Mouse (Mus musculus): ENCODE data around the gene 4921524J17Rik.

The 4921524J17Rik gene

DNA sequence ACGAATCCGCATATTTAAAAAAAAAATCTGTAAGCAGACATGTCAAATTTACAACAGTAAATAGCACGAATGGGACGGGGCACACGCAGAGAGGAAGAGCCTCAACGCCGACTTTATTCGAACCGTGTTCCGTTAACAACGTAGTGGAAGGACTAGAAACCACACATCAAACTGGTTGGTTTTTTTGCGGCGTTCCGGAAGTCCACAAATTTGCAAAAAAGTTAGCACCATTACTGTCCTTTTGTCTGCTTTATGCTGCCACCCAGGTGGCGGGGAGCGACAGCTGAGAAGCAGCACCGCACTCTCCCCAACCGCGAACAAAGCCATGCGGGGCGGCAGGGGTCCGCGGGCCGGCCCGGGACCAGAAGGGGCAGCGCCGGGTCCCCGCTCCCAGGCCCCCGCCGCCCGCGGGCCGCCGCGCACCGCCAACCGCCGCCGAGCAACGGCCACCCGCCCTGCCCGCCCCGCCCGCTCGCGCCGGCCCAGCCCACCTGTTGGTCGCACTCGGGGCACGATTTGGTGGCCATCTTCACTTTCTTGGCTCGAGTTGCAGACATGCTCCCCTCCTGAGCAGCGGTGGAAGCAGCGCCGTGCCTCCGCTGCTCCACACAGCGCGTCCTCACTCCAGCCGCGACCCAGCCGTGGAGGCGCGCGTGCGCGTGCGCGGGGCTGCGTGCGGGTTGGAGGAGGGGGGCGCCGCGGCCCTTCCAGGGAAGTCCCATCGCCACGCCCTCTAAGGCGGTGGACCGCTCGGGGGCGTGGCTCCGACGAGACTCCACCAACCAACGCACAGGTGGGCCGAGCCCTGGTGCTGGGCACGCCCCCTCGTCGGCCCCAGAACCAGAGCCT lies at the start of gene 4921524J17Rik:
TSS of gene 4921524J17Rik (minus strand) at position 666 of the 849 bp plus-strand sequence.
- peak; percentile 96 for DNase-seq (ENCODE audit: extremely low spot score, low spot score)

DNA sequence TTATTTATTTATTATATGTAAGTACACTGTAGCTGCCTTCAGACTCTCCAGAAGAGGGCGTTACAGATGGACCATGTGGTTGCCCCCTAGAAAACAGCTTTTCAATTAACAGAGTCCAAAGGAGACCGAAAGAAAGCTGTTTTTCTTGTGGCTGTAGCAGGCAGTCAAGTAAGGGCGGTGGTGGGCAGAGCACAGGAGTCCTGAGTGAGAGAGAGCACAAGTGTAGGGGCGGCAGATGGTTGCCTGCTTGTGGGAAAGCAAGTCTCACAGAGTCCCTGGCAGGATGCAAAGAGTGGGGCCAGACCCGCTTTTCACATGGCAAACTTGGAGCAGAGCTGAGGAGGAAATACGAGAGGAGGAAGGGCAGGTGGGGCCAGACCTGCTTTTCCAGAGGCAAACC lies 49.8 kb upstream of the 4921524J17Rik start:
- no peak for DNase-seq (ENCODE audit: extremely low spot score, low spot score)

DNA sequence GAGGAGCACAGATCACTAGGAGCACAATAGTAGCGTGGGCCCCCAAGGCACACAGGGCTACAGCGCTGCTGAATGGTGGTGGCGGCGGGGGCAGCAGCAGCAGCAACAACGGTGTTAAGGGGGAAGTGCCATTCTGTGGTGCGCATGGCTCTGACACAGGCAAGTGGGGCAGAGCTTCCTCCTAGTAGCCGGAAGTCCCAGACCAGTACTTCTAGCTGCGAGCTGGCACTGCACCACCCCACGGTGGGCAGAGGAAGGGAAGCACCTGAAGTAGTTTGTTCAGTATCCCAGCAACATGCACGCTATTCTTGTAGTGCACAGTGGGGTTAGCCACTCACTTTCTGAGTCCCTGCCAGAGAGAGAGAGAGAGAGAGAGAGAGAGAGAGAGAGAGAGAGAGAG lies 49.3 kb upstream of the 4921524J17Rik start:
- no peak for DNase-seq (ENCODE audit: extremely low spot score, low spot score)

DNA sequence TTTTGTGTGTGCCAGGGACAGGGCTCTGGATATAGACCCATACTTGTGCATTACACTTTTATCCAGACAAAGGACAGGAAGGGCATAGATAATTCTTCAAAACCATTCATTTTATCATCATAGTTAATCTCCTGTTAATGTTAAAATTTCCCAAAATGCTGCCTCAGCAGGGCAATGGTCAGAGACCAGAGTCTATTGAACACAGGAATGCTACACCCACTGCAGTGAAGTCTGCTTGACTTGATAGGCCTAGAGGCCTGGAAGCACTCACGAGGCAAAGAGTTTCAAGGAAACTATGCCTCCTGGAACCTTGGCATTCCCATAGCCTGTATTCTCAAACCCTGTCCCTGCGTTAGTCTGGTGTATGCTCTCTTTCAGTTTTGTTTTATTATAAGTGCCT lies 47.1 kb upstream of the 4921524J17Rik start:
- no peak for DNase-seq (ENCODE audit: extremely low spot score, low spot score)

DNA sequence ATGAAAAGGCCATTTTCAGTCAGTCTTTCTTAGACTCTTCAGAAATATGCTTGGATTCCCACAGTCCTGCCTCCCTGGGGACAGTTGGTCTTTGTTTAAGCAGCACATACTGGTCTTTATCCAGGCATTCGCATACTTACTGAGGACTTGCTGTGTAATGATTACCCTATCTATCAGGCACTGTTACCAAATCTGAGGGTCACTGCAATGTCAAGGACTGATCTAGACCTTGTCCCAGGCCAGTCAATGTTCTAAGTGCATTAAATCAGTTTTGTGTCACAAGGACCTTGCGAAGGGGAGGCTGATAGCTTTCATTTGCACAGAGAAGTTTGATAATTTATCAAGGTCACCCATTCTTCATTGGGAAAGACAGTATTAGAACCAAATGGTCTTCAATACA lies 45.8 kb upstream of the 4921524J17Rik start:
- no peak for DNase-seq (ENCODE audit: extremely low spot score, low spot score)

DNA sequence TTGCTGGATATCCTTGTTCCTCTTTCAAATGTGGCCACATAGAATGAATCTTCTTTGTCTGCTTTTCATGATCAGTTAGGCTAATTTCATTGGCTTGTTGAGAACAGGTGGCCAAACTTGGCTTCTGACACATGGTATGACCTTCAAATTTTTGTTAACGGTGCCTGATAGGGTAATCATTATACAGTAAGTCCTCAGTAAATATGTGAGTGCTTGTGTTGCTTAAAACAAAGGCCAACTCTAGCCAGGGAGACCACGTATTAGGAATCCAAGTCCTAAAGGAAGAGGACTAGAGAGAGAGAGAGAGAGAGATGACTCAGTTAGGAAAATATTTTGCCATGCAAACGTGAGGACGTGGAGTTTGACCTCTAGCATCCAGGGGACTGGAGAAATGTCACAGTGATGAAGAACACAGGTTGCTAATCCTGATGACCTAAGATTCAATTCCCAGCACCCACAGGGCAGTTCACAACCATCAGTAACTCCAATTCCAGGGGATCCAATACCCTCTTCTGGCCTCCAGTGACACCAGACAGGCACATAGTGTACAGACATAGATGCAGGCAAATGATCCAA lies 44.4 kb upstream of the 4921524J17Rik start:
- DNase-seq (ENCODE audit: extremely low spot score, low spot score): no peak

DNA sequence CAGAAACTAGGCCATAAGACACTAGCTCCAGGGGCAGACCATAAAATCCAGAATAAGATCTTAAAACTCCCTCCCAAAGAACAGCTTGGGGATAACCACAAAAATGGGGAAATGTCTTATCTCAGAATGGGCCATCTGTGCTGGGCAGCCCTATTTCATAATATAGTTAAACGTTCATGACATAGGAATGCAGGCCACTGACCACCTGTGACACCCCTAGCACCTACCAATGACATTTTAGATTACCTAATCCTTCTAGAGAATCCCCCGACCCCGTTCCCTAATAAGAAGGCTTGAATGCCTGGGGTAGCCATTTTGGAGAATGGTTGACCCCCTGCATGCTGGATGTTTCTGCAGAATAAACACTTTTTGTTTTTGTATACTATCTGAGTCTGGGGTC lies 42.3 kb upstream of the 4921524J17Rik start:
- no peak for DNase-seq (ENCODE audit: extremely low spot score, low spot score)

DNA sequence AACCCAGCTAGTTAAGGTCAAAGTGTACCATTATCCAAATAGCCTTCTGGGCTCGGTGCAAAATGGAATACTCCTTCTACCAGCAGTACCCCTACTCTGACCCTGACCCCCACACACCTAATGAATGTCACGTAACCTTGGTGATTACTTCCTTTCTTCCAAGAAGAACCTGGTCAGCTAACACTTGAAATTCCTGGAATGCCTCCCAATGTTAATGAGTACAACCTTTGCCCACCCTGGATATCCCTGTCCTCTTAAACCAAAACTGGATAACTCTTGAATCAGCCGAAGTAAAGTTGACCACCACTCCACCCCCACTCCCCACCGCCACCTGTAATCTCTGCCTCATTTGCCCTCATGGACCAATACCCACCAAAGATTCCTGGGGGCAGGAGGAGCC lies 40.6 kb upstream of the 4921524J17Rik start:
- DNase-seq (ENCODE audit: extremely low spot score, low spot score): no peak

DNA sequence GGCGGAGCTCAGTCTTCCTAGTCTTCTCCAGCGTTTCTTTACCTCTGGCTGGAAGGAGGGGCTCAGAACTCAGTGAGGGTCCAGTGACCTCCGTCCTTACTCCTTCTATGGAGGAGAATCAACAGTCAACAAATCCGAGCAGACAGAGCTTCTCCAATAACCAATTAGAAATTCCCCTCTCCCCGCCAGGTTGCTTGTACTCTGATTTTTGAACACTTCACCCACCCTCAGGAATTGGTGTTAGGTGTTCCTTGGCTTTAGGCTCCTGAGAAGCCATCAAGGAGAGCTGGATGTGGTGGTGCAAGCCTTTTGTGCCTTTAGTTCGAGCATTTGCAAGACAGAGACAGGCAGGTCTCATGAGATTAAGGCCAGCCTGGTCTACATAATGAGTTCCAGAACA lies 40.2 kb upstream of the 4921524J17Rik start:
- DNase-seq (ENCODE audit: extremely low spot score, low spot score): no peak

DNA sequence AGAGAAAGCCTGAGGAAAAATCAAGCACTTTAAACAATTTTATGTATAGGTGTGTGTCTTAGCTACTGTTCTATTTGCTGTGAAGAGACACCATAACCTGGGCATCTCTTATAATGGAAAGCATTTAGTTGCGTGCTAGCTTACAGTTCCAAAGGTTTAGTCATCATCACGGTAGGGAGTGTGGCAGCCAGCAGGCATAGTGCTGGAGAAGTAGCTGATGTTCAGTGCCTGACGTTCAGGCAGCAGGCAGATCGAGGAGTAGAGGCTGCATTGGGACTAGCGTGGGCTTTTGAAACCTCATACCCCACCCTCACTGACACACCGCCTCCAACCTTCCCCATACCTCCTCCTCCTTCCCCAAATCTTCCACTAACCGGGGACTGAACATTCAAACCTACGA lies 38.1 kb upstream of the 4921524J17Rik start:
- no peak for DNase-seq (ENCODE audit: extremely low spot score, low spot score)

DNA sequence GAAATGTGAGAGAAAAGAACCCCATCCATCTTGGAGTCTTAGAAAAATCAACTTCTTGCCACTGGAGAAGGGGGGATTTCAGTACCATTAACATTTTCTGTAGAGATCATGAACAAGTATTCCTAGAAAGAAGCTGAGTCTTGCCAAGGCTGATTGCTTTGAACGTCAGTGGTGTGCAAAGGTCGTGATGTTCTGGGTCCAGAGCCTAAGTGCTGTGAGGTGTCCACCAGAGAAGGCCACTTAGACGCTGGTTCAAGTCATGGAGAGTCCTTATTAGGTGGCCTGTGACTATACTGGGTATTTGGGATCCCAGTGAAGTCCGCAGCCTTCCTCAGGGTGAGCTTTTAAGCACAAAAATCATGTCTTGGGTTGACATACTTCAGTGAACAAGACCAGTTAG lies 33.4 kb upstream of the 4921524J17Rik start:
- DNase-seq (ENCODE audit: extremely low spot score, low spot score): no peak

DNA sequence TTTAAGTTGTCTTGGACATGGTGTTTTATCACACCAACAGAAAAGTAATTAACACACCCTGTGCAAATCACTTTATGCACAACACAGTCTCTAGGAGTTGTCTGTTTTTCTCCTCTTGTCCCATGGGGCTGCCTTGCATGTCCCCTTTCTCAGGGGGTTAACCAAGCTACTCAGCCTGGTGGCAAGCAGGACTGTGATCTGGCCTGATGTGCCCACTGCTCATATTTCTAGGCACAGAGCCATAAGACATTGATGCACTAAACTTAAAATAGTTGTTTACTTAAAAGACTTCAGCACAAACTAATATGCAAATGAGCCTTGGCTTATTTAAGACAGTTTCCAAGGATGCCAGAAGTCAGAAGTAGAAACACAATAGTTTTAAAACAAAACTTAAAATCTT lies 31.7 kb upstream of the 4921524J17Rik start:
- no peak for DNase-seq (ENCODE audit: extremely low spot score, low spot score)

DNA sequence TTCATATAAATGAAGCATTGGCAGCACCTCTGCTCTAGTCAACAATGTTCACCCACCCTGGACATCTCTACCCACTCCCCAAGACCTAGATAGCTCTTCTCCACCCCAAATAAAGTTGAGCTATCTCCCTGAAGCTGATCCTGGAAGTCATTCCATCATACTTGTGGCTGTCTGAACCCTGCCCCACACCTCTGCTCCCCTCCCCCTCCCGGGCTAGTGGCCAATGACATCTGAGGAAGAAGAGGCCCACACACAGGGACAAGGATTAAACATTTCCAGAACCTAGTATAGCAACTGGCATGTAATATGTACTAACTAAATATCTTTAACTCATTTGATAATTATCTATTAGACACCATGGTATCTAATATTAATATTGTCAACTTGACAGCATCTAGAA lies 29.8 kb upstream of the 4921524J17Rik start:
- DNase-seq (ENCODE audit: extremely low spot score, low spot score): no peak

DNA sequence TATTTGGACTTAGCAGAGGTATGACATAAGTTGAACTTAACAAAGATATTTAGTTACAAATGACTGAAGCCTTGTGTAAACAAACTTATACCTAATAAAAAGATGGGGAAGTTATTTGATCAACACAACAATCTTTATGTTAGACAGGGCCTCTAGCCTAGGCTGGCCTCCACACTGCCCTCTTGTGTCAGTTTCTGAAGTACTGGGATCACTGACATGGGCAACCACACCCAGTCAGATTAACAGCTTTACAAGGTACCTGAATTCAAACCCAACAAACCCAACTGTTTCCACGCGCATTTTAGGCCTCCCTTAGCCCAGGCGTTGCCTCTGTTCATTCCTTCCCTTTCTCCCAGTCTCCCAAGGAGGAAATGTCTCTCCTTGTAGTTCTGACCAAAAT lies 28.7 kb upstream of the 4921524J17Rik start:
- DNase-seq (ENCODE audit: extremely low spot score, low spot score): no peak

DNA sequence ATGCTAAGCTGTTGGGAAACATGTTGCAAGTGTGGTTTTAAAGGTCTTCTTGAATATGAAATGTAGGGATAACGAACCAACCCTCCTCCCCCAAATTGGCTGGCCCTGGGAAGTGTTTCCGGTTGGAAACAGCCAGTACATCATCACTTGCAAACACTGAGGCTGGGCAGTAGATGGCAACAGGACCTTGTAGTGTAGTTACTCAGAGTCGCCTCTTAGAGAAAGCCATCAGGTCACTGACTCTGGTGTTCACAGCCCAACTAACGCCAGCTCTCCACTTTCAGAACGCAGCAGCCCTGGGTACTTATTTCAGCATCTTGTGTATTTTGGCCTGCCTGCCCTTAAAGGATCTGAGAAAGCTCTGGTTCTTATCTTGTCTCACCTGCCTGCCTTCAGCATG lies 28.2 kb upstream of the 4921524J17Rik start:
- no peak for DNase-seq (ENCODE audit: extremely low spot score, low spot score)

DNA sequence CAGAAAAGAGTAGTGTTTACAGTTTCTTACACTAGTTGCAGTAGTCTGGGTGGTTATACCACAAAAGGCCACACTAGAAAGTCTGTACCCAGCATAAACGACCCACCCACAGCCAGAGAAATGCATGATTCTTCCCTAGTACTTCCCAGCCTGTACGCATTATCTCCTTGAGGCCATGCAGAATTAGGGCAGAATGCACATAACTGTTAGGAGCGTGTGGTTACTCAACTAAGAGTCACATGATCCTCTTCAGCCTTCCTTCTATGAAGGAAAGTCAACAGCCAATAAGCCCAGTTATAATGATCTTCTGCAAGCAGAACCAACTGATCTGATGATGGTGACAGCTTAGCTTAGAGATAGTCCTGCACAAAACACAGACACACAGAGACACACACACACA lies 26.9 kb upstream of the 4921524J17Rik start:
- DNase-seq (ENCODE audit: extremely low spot score, low spot score): no peak

DNA sequence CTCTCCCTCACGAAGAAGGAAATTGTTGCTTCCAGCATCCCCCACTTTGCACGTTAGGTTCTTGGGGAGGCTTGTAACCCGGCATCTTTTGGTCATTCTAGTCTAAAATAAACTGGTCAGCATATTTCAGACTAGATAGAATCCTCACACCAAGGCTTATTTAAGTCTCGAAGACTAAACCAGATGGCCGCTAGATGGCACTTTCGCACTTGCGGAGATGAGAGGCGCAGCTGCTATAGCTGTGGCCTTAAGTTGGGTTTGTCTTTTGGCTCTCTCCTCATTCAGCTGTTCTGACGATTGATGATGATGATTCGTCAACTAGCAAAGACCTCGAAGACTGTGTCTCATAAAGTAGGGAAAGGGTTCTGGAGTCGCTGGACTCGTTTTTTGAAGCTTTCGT lies 23.9 kb upstream of the 4921524J17Rik start:
- peak; percentile 78 for DNase-seq (ENCODE audit: extremely low spot score, low spot score)

DNA sequence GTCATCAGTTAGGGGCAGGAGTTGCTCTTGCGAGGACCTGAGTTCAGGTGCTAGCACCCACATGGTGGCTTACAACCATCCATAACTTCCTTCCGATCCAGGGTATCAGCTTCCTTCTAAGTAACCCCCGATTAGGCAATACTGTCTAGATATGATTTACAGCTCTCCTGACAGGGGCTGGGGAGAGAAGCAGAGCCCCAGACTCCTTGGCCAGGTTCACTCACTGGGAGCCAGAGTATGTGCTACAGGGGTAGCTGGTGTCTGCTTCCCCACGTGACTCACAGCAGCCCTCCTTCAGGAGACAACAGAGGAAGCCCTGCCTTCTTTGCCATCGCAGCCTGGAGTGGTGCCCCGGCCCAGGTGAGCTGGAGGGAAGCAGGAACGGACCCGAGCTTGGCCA lies 22.1 kb upstream of the 4921524J17Rik start:
- DNase-seq (ENCODE audit: extremely low spot score, low spot score): no peak

DNA sequence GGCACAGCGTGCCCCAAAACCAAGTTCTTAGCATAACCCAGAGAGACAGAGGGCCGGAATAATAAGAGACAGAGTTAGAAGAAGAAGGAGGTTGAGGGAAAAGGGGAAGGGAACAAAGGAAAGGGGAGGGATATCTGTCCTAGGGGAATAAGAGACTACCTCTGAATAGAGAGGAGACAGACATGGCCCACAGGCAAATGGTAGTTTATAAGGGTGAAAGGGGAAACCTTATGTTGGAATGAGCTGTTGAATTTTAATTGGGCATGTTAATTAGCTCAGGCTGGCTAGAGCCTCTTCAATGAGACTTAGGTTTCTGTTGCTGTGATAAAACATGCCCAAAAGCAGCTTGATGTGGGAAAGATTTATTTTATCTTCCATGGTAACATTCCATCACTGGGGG lies 20.6 kb upstream of the 4921524J17Rik start:
- DNase-seq (ENCODE audit: extremely low spot score, low spot score): no peak

DNA sequence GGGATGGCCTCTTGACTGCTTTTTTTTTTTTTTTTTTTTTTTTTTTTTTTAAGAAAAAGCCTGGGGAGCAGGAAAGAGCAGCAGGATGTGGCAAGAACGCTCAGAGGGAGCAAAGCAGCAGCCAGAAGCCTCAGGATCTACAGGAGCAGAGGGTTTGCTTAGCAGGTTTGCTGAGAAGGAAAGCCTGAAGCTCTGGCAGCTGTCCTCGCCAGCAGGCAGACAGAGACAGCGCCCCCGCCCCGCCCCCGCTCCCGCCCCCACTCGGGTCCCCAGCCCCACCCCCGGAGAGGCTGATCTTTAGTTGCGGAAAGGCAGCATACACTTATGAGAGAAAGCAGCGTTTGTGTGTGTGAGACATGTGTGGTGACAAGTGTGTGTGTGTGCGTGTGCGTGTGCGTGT lies 19.7 kb upstream of the 4921524J17Rik start:
- DNase-seq (ENCODE audit: extremely low spot score, low spot score): peak; percentile 32

DNA sequence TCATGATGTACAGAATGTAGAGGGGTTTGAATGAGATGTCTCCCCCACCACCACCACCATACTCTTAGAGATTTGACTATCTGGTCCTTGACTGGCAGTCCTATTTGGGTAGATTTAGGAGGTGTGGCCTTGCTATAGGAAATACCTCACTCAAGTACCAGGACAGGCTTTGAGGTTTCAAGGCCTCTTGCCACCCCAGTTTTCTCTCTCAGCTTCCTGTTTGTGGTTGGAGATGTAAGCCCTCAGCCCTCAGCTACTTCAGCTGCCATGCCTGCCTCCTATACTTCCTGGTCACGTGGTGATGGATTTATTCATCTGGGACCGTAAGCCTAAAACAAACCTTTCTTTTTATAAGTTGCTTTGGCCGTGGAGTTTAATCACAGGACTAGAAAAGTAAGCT lies 17.7 kb upstream of the 4921524J17Rik start:
- no peak for DNase-seq (ENCODE audit: extremely low spot score, low spot score)

DNA sequence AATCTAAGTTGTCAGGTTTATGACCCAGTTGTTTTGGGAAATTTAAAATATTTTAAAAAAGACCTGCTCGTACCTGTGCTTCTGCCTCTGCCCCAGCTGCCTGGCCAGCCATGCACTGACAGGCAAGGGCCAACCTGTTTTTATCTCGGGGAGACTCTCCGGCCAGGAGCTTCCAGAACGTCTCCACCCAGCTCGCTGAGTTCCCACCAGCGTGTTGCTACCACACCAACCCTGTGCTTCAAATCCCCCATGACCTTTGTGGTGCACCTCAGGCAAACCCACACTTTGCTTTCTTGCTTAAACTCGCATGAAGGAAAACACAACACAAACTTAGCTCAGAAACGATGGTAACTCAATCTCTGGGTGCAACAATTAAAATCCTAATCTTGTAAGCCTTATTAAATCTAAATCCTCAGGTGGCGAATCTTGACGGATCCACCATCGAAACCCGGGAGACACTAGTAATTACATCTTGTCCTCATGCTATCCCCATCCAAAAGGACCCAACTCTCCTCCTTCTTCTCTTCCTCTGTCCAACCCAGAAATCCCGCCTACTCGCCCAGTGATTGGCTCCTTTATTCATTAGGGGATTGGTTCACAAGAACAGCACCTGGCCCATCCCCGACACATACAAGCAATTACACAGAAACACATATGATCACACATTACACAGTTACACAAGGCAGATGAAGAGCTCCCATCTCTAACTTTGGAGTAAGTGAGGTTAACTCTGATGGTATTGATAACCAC lies 13.5 kb upstream of the 4921524J17Rik start:
- DNase-seq (ENCODE audit: extremely low spot score, low spot score): no peak

All from neural tube, embryonic 10.5 days (tissue).